Mouse (Mus musculus) heart, embryonic 10.5 days (tissue): ENCODE data around the gene Kcnh4. TPM values are rescaled to one million over a fixed set of nuclear protein-coding genes. Genes with fewer than 3 reads are reported as not detected.
A peak's percentile ranks its signal among the peaks of the same experiment; 100 is the strongest.

ENCODE experiments used
- DNase-seq: peaks from one replicate; pipeline ENCODE4 v3.0.0-alpha.2; 2017; ENCODE audit warnings: low spot score
- H3K27ac ChIP-seq: fragments of 300-500 bp; sonication (generic); 2 replicates; pipeline ENCODE4 v1.5.1; 2016; ENCODE audit warnings: mild to moderate bottlenecking
- H3K27me3 ChIP-seq: fragments of 300-500 bp; sonication (generic); 2 replicates; pipeline ENCODE4 v1.6.1; 2016; ENCODE audit warnings: mild to moderate bottlenecking; ENCODE audit not compliant: poor library complexity, insufficient read depth, severe bottlenecking
- H3K36me3 ChIP-seq: fragments of 300-500 bp; sonication (generic); 2 replicates; pipeline ENCODE4 v1.6.1; 2016; ENCODE audit warnings: mild to moderate bottlenecking, moderate library complexity
- H3K4me1 ChIP-seq: fragments of 300-500 bp; sonication (generic); 2 replicates; pipeline ENCODE4 v1.6.1; 2016; ENCODE audit warnings: mild to moderate bottlenecking
- H3K4me3 ChIP-seq: fragments of 300-500 bp; sonication (generic); 2 replicates; pipeline ENCODE4 v1.5.1; 2016; ENCODE audit warnings: mild to moderate bottlenecking, moderate library complexity
- H3K9me3 ChIP-seq: fragments of 300-500 bp; sonication (generic); 2 replicates; pipeline ENCODE4 v1.6.1; 2016; ENCODE audit warnings: mild to moderate bottlenecking, moderate library complexity
- WGBS: fragments of 180-500 bp; shearing (Covaris S2); methylation state at CpG from one replicate; pipeline ENCODE4 v1.1.7; 2016; 5-methylcytosine and 5-hydroxymethylcytosine counted together
- polyA plus RNA-seq: library from polyadenylated mRNA; unstranded; fragments of >200 nt; fragmentation: Nextera tagmentation; extraction: Ambion mirVana; gene quantifications from 2 replicates; pipeline ENCODE4 v1.2.1, GENCODE M21; 2016

Kcnh4 gene
- polyA plus RNA-seq, 1 experiment from 2014 or later: not detected

- DNase-seq: no peak
- Histone ChIP-seq H3K27ac (peak overlapping the region; percentile 29; the same call in 1 of the 2 replicates), H3K4me3 (no peak overlapping the region), H3K36me3 (peaks cover 78% of the 10 kb centered on the region), H3K4me1 (peaks cover 12% of the 10 kb centered on the region; the same call in 1 of the 2 replicates), H3K27me3 (no peaks in the 10 kb centered on the region), H3K9me3 (no peaks in the 10 kb centered on the region)
- 81% methylated on average over 13 of the region's 13 CpGs for WGBS
Observed at GRCm38 (mm10) chr11:100782568-100782967, 22.8 kb upstream of the Kcnh4 start.

GRCm38 (mm10) chr11:100781763-100782475 lies 22.2 kb upstream of the Kcnh4 start:
- Histone ChIP-seq H3K27me3 (no peaks in the 10 kb centered on the region), H3K36me3 (peaks cover 72% of the 10 kb centered on the region), H3K27ac (peak overlapping the region; percentile 29; the same call in 1 of the 2 replicates), H3K9me3 (no peaks in the 10 kb centered on the region), H3K4me1 (peaks cover 12% of the 10 kb centered on the region; the same call in 1 of the 2 replicates), H3K4me3 (no peak overlapping the region)
- no peak for DNase-seq
- 71% methylated on average over 15 of the region's 15 CpGs for WGBS

- H3K4me3 ChIP-seq: no peak overlapping the region
- H3K27me3 ChIP-seq: no peaks in the 10 kb centered on the region
- no peaks in the 10 kb centered on the region for H3K9me3 ChIP-seq
- peaks cover 55% of the 10 kb centered on the region for H3K36me3 ChIP-seq
- peaks cover 12% of the 10 kb centered on the region; the same call in 1 of the 2 replicates for H3K4me1 ChIP-seq
- no peak for DNase-seq
- H3K27ac ChIP-seq: no peak overlapping the region
- WGBS: 73% methylated on average over 8 of the region's 8 CpGs
Observed at GRCm38 (mm10) chr11:100780247-100780646, 20.5 kb upstream of the Kcnh4 start.

- H3K36me3 ChIP-seq: peaks cover 36% of the 10 kb centered on the region
- no peak overlapping the region for H3K27ac ChIP-seq
- WGBS: 61% methylated on average over 3 of the region's 3 CpGs
- no peaks in the 10 kb centered on the region for H3K27me3 ChIP-seq
- DNase-seq: no peak
- H3K4me1 ChIP-seq: peaks cover 12% of the 10 kb centered on the region; the same call in 1 of the 2 replicates
- H3K4me3 ChIP-seq: no peak overlapping the region
- H3K9me3 ChIP-seq: no peaks in the 10 kb centered on the region
Observed at GRCm38 (mm10) chr11:100778069-100778468, 18.3 kb upstream of the Kcnh4 start.

- 81% methylated on average over 10 of the region's 10 CpGs for WGBS
- Histone ChIP-seq H3K36me3 (peaks cover 19% of the 10 kb centered on the region), H3K9me3 (no peaks in the 10 kb centered on the region), H3K4me3 (no peak overlapping the region), H3K27ac (no peak overlapping the region), H3K4me1 (no peaks in the 10 kb centered on the region), H3K27me3 (no peaks in the 10 kb centered on the region)
- DNase-seq: no peak
Observed at GRCm38 (mm10) chr11:100775921-100776320, 16.2 kb upstream of the Kcnh4 start.

- H3K27me3 ChIP-seq: 0 out of 2 replicates have a peak, but pooled peaks cover under 1% of the 10 kb centered on the region
- 81% methylated on average over 4 of the region's 4 CpGs for WGBS
Observed at GRCm38 (mm10) chr11:100774261-100774660, 14.5 kb upstream of the Kcnh4 start.

DNA sequence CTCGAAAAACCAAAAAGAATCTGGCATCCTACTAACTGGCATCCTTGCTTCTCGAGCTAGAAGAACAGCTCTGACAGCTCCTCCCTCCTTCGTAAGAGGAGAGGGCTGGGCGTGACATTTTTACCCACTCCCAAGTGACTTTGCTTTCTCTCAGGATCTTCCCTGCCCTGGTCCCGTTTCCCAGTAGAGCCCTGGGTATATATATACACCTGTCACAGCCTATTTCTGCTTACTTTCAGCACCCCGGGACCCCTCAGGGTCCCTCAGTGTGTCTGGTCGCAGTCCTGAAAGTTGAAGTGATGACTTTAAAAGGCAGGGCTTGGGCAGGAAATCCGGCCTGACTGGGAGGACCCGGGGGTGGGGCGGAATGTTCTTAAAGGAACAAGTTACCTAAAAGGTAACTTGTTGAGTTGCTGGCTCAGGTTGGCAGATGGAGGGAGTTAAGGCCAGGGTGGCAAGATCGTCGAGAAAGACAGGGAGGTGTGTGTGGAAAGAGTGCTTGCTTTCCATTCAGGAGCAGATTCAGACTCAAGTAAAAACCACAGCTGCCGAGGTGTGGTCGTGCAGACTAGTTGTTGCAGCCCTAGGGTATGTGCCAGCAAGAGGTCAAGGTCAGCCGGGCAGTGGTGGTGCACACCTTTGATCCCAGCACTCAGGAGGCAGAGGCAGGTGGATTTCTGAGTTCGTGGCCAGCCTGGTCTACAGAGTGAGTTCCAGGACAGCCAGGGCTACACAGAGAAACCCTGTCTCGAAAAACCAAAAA lies 11.1 kb upstream of the Kcnh4 start, which contains the start of gene Ghdc:
Gene Ghdc, minus strand, starts transcription at position 312 of the 763 bp plus-strand sequence.
- Histone ChIP-seq H3K4me1 (peaks cover 12% of the 10 kb centered on the region), H3K36me3 (0 out of 2 replicates have a peak, but pooled peaks cover 3% of the 10 kb centered on the region), H3K9me3 (no peaks in the 10 kb centered on the region), H3K27me3 (0 out of 2 replicates have a peak, but pooled peaks cover 10% of the 10 kb centered on the region), H3K4me3 (peak within 1 kb of the TSS; percentile 73), H3K27ac (peak within 1 kb of the TSS; percentile 86)
- DNase-seq: peak; percentile 93
- 15% methylated on average over 17 of the region's 17 CpGs for WGBS

More at GRCm38 (mm10) chr11:100774261-100774660, 14.5 kb upstream of the Kcnh4 start:
- Histone ChIP-seq H3K4me3 (no peak overlapping the region), H3K9me3 (no peaks in the 10 kb centered on the region), H3K4me1 (peaks cover 8% of the 10 kb centered on the region), H3K36me3 (peaks cover 8% of the 10 kb centered on the region), H3K27ac (no peak overlapping the region)
- DNase-seq: no peak

GRCm38 (mm10) chr11:100769980-100770379 lies 10.2 kb upstream of the Kcnh4 start:
- Histone ChIP-seq H3K9me3 (no peaks in the 10 kb centered on the region), H3K27me3 (0 out of 2 replicates have a peak, but pooled peaks cover 10% of the 10 kb centered on the region), H3K27ac (peak overlapping the region; percentile 86), H3K4me1 (peaks cover 12% of the 10 kb centered on the region), H3K4me3 (peak overlapping the region; percentile 73), H3K36me3 (0 out of 2 replicates have a peak, but pooled peaks cover 3% of the 10 kb centered on the region)
- WGBS: 58% methylated on average over 6 of the region's 6 CpGs
- DNase-seq: no peak

GRCm38 (mm10) chr11:100767871-100768270 lies 8.1 kb upstream of the Kcnh4 start:
- Histone ChIP-seq H3K36me3 (0 out of 2 replicates have a peak, but pooled peaks cover 3% of the 10 kb centered on the region), H3K4me1 (peaks cover 12% of the 10 kb centered on the region), H3K4me3 (no peak overlapping the region), H3K27ac (no peak overlapping the region), H3K9me3 (no peaks in the 10 kb centered on the region), H3K27me3 (peaks cover 16% of the 10 kb centered on the region)
- 82% methylated on average over 5 of the region's 5 CpGs for WGBS
- no peak for DNase-seq

GRCm38 (mm10) chr11:100766726-100767125 lies 7.0 kb upstream of the Kcnh4 start:
- Histone ChIP-seq H3K4me3 (no peak overlapping the region), H3K36me3 (0 out of 2 replicates have a peak, but pooled peaks cover 3% of the 10 kb centered on the region), H3K9me3 (no peaks in the 10 kb centered on the region), H3K27me3 (peaks cover 26% of the 10 kb centered on the region), H3K4me1 (peaks cover 16% of the 10 kb centered on the region), H3K27ac (no peak overlapping the region)
- 82% methylated on average over 9 of the region's 9 CpGs for WGBS
- DNase-seq: no peak

DNA sequence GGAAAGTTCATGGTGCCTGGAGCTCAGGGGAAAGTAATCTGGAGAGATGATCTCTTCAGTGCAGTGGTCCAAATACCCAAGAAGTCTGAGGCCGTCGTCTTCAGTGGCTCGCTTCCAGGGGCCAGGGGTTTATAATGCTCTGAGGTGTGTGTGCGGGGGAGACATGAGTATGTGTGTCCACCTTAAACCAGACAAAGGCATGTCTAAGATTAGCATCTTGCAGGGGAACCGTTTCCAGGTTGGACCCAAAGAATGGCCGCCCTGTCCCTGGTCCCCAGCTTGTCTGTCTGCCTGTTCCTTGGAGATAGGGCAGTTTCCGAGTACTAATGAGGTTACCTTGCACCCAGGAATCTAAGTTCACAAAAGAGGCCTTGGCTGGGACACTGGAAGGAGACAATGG lies 3.1 kb upstream of the Kcnh4 start, which contains the start of gene Hcrt:
Gene Hcrt, minus strand, starts transcription at position 101 of the 400 bp plus-strand sequence.
- 0 out of 2 replicates have a peak within 1 kb of the TSS, but pooled peaks have one; percentile 18 for H3K27ac ChIP-seq
- DNase-seq: no peak
- 78% methylated on average over 7 of the region's 7 CpGs for WGBS
- peaks cover 53% of the 10 kb centered on the region for H3K27me3 ChIP-seq
- peak within 1 kb of the TSS; percentile 63 for H3K4me3 ChIP-seq
- no peaks in the 10 kb centered on the region for H3K9me3 ChIP-seq
- H3K4me1 ChIP-seq: peaks cover 26% of the 10 kb centered on the region
- H3K36me3 ChIP-seq: 0 out of 2 replicates have a peak, but pooled peaks cover 3% of the 10 kb centered on the region

- Histone ChIP-seq H3K27ac (0 out of 2 replicates have a peak overlapping the region, but pooled peaks have one; percentile 18), H3K9me3 (no peaks in the 10 kb centered on the region), H3K4me3 (peak overlapping the region; percentile 63), H3K36me3 (no peaks in the 10 kb centered on the region), H3K27me3 (peaks cover 63% of the 10 kb centered on the region), H3K4me1 (peaks cover 26% of the 10 kb centered on the region)
- under 1% methylated on average over 27 of the region's 27 CpGs for WGBS
- DNase-seq: peak; percentile 94
Observed at GRCm38 (mm10) chr11:100761547-100762045, 1.9 kb upstream of the Kcnh4 start.
